Mouse (Mus musculus) heart, embryonic 11.5 days (tissue): Measurements from ENCODE around the gene Tarbp1. TPM values are rescaled to one million over a fixed set of nuclear protein-coding genes. Genes with fewer than 3 reads are reported as not detected.
"Not testable (repeated sequence)": the region's sequence is repeated elsewhere in the genome, so short reads cannot be mapped to it uniquely, and the experiment has no call there.

Experiments used
- ATAC-seq: fragments of 200-750 bp; cut with Nextera tagmentation; replicated peaks from 2 replicates; pipeline ENCODE4 v1.8.0; 2017; ENCODE audit warnings: moderate library complexity; ENCODE audit not compliant: insufficient number of reproducible peaks, low FRiP score, low TSS enrichment
- H3K27ac ChIP-seq: fragments of 300-500 bp; sonication (generic); 2 replicates; pipeline ENCODE4 v1.5.1; 2014; ENCODE audit warnings: mild to moderate bottlenecking, low read depth, low read length
- H3K27me3 ChIP-seq: fragments of 300-500 bp; sonication (generic); 2 replicates; pipeline ENCODE4 v1.6.1; 2014; ENCODE audit warnings: mild to moderate bottlenecking, low read length, mixed read lengths; ENCODE audit not compliant: control insufficient read depth, insufficient read depth
- H3K36me3 ChIP-seq: fragments of 300-500 bp; sonication (generic); 2 replicates; pipeline ENCODE4 v1.6.1; 2014; ENCODE audit warnings: mild to moderate bottlenecking, low read length, moderate library complexity, mixed read lengths; ENCODE audit not compliant: control insufficient read depth, insufficient read depth
- H3K4me1 ChIP-seq: fragments of 300-500 bp; sonication (generic); 2 replicates; pipeline ENCODE4 v1.6.1; 2014; ENCODE audit warnings: low read length; ENCODE audit not compliant: control insufficient read depth, insufficient read depth
- H3K4me2 ChIP-seq: fragments of 300-500 bp; sonication (generic); 2 replicates; pipeline ENCODE4 v1.6.1; 2014; ENCODE audit warnings: mild to moderate bottlenecking, moderate library complexity
- H3K4me3 ChIP-seq: fragments of 300-500 bp; sonication (generic); 2 replicates; pipeline ENCODE4 v1.5.1; 2014; ENCODE audit warnings: low read depth, low read length
- H3K9ac ChIP-seq: fragments of 300-500 bp; sonication (generic); 2 replicates; pipeline ENCODE4 v1.6.1; 2014; ENCODE audit warnings: mild to moderate bottlenecking, low read depth, low read length, moderate library complexity
- H3K9me3 ChIP-seq: fragments of 300-500 bp; sonication (generic); replicated peaks from 2 replicates; pipeline ENCODE4 v1.6.1; 2016; ENCODE audit warnings: low read length; ENCODE audit not compliant: control insufficient read depth
- WGBS: fragments of 180-500 bp; shearing (Covaris S2); extraction: QIAGEN DNeasy Blood & Tissue Kit; methylation state at CpG from one replicate; pipeline ENCODE4 v1.1.7; 2014; ENCODE audit not compliant: insufficient replicate concordance; 5-methylcytosine and 5-hydroxymethylcytosine counted together
- polyA plus RNA-seq: library from polyadenylated mRNA; unstranded; fragments of >200 nt; fragmentation: Nextera tagmentation; extraction: Ambion mirVana; gene quantifications from 2 replicates; pipeline ENCODE4 v1.2.1, GENCODE M21; 2014

The Tarbp1 gene
- polyA plus RNA-seq, 1 experiment from 2014 or later: 2.2 TPM

GRCm38 (mm10) chr8:126476151-126476855 lies 1.4 kb upstream of the Tarbp1 start:
- not testable (repeated sequence) for H3K36me3 ChIP-seq, H3K4me1 ChIP-seq, H3K27ac ChIP-seq, H3K27me3 ChIP-seq, H3K4me3 ChIP-seq, ATAC-seq, H3K9me3 ChIP-seq, H3K9ac ChIP-seq
- WGBS: 31% methylated on average over 29 of the region's 29 CpGs
- peak overlapping the region; percentile 1; the same call in 1 of the 2 replicates for H3K4me2 ChIP-seq

GRCm38 (mm10) chr8:126475738-126476137 lies 873 bp upstream of the Tarbp1 start:
- not testable (repeated sequence) for H3K4me3 ChIP-seq, H3K9ac ChIP-seq, H3K4me1 ChIP-seq, H3K27me3 ChIP-seq, ATAC-seq, H3K27ac ChIP-seq, H3K36me3 ChIP-seq, H3K9me3 ChIP-seq
- peak overlapping the region; percentile 1; the same call in 1 of the 2 replicates for H3K4me2 ChIP-seq
- WGBS: 37% methylated on average over 8 of the region's 8 CpGs

- H3K9ac ChIP-seq: peak overlapping the region; percentile 77
- ATAC-seq: no peak
- 14% methylated on average over 16 of the region's 16 CpGs for WGBS
Measured at GRCm38 (mm10) chr8:126473802-126474298, 1.0 kb downstream of the Tarbp1 start.

GRCm38 (mm10) chr8:126464071-126464470 lies 10.8 kb downstream of the Tarbp1 start:
- H3K4me3 ChIP-seq: no peak overlapping the region
- H3K9ac ChIP-seq: no peak overlapping the region
- 79% methylated on average over 7 of the region's 7 CpGs for WGBS
- no peak overlapping the region for H3K4me2 ChIP-seq
- no peaks in the 10 kb centered on the region for H3K4me1 ChIP-seq
- no peak overlapping the region for H3K27ac ChIP-seq
- H3K27me3 ChIP-seq: no peaks in the 10 kb centered on the region
- no peak for ATAC-seq
- H3K36me3 ChIP-seq: peaks cover 5% of the 10 kb centered on the region; the same call in 1 of the 2 replicates
- no peaks in the 10 kb centered on the region for H3K9me3 ChIP-seq

More at GRCm38 (mm10) chr8:126473802-126474298, 1.0 kb downstream of the Tarbp1 start:
- peak overlapping the region; percentile 50; the same call in 1 of the 2 replicates for H3K27ac ChIP-seq
- H3K4me3 ChIP-seq: peak overlapping the region; percentile 88
- H3K4me2 ChIP-seq: peak overlapping the region; percentile 91
- no peaks in the 10 kb centered on the region for H3K36me3 ChIP-seq
- H3K27me3 ChIP-seq: peaks cover 6% of the 10 kb centered on the region; the same call in 1 of the 2 replicates
- peaks cover 7% of the 10 kb centered on the region for H3K4me1 ChIP-seq
- no peaks in the 10 kb centered on the region for H3K9me3 ChIP-seq

- Histone ChIP-seq H3K4me1 (no peaks in the 10 kb centered on the region), H3K4me3 (no peak overlapping the region), H3K27ac (no peak overlapping the region), H3K4me2 (no peak overlapping the region), H3K36me3 (peaks cover 9% of the 10 kb centered on the region; the same call in 1 of the 2 replicates), H3K9ac (no peak overlapping the region), H3K9me3 (no peaks in the 10 kb centered on the region), H3K27me3 (no peaks in the 10 kb centered on the region)
- no peak for ATAC-seq
- 87% methylated on average over 7 of the region's 7 CpGs for WGBS
Measured at GRCm38 (mm10) chr8:126461735-126462134, 13.1 kb downstream of the Tarbp1 start.

GRCm38 (mm10) chr8:126460274-126460673 lies 14.6 kb downstream of the Tarbp1 start:
- H3K4me1 ChIP-seq: no peaks in the 10 kb centered on the region
- ATAC-seq: no peak
- WGBS: 49% methylated on average over 3 of the region's 3 CpGs
- no peaks in the 10 kb centered on the region for H3K27me3 ChIP-seq
- peaks cover 9% of the 10 kb centered on the region; the same call in 1 of the 2 replicates for H3K36me3 ChIP-seq
- no peak overlapping the region for H3K27ac ChIP-seq
- H3K9ac ChIP-seq: no peak overlapping the region
- H3K9me3 ChIP-seq: no peaks in the 10 kb centered on the region
- H3K4me2 ChIP-seq: no peak overlapping the region
- H3K4me3 ChIP-seq: no peak overlapping the region

GRCm38 (mm10) chr8:126455383-126455782 lies 19.5 kb downstream of the Tarbp1 start:
- ATAC-seq: no peak
- Histone ChIP-seq H3K27me3 (no peaks in the 10 kb centered on the region), H3K4me1 (no peaks in the 10 kb centered on the region), H3K9me3 (no peaks in the 10 kb centered on the region), H3K27ac (no peak overlapping the region), H3K4me2 (no peak overlapping the region), H3K36me3 (peaks cover 20% of the 10 kb centered on the region), H3K4me3 (no peak overlapping the region), H3K9ac (no peak overlapping the region)
- WGBS: 77% methylated on average over 7 of the region's 7 CpGs

- Histone ChIP-seq H3K27ac (no peak overlapping the region), H3K36me3 (peaks cover 21% of the 10 kb centered on the region), H3K27me3 (no peaks in the 10 kb centered on the region), H3K9ac (no peak overlapping the region), H3K4me3 (no peak overlapping the region), H3K9me3 (no peaks in the 10 kb centered on the region), H3K4me2 (no peak overlapping the region), H3K4me1 (no peaks in the 10 kb centered on the region)
- ATAC-seq: no peak
- 85% methylated on average over 8 of the region's 8 CpGs for WGBS
Measured at GRCm38 (mm10) chr8:126451158-126451557, 23.7 kb downstream of the Tarbp1 start.

GRCm38 (mm10) chr8:126438937-126439336 lies 35.9 kb downstream of the Tarbp1 start:
- H3K9ac ChIP-seq: no peak overlapping the region

More at GRCm38 (mm10) chr8:126438937-126439336, 35.9 kb downstream of the Tarbp1 start:
- Histone ChIP-seq H3K4me3 (no peak overlapping the region), H3K4me1 (no peaks in the 10 kb centered on the region), H3K9me3 (no peaks in the 10 kb centered on the region), H3K36me3 (peaks cover 13% of the 10 kb centered on the region), H3K27me3 (no peaks in the 10 kb centered on the region), H3K27ac (no peak overlapping the region), H3K4me2 (no peak overlapping the region)
- no peak for ATAC-seq
- 52% methylated on average over 2 of the region's 2 CpGs for WGBS
